Mouse (Mus musculus): ENCODE results near the gene Ubap2.
A peak's percentile ranks its signal among the peaks of the same experiment; 100 is the strongest.

Gene Ubap2

DNA sequence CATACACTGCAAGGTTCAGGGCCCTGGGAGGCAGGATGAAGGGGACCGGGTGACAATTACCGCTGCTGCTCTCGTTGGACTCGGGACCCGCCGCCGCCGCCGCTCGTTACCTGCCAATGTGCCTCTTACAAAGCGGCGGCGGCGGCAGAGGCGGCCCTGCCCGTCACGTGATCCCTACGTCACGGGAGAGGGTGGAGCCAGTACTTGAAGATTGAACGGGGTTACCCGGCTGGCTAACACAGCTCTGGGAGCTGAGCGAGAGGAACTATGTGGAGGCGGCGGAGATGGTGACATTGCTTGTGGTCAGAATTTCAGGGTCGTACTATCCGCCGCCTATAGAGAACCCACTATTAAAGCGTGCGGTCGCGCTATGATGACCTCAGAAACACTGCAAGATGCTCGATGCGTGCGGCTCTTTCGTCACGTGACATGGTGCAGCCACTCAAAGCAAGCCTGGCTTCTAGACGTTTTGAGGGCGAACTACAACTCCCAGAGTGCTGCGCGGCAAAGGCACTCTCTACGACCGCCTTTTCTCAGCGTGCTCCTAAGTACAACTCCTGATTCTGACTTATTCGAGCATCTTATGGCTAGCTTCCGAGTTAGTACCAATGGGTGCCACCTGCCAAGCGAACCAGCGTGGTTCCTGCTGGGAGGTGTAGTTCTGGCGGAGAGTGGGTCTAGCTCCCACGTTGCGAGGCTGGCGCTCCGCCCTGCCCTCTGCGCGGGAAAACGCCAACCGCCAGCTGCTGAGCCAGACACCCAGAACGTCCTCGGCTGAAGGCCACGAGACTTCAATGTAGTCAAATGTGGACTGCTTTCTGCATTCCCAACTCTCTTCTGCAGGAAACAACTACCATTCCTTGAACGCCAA is at the start of gene Ubap2:
Ubap2 (minus strand) TSS at position 165 of the 871 bp plus-strand sequence.
- DNase-seq (ENCODE audit: extremely low read depth, insufficient read length, low spot score), result peak; percentile 96

GRCm38 (mm10) chr4:41320971-41321370 is 46.0 kb upstream of the Ubap2 start:
- DNase-seq (ENCODE audit: extremely low read depth, insufficient read length, low spot score), result no peak

DNA sequence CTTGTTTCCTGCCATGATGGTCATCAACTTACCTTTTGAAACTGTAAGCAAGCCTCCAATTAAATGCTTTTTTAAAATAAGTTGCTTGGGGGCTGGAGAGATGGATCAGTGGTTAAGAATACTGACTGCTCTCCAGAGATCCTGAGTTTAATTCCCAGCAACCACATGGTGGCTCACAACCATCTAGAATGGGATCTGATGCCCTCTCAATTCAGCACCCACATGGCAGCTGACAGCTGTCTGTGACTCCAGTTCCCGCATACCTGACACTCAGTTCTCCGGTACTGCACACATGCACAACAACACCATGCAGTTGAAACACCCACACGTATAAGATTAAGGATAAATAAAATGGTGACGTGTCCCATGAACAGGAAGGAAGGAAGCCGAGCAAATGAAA is 43.3 kb upstream of the Ubap2 start:
- DNase-seq (ENCODE audit: extremely low read depth, insufficient read length, low spot score), result no peak

- no peak for DNase-seq (ENCODE audit: extremely low read depth, insufficient read length, low spot score)
Measured at GRCm38 (mm10) chr4:41315173-41315572, 40.2 kb upstream of the Ubap2 start.

- peak; percentile 99 for DNase-seq (ENCODE audit: extremely low read depth, insufficient read length, low spot score)
Measured at GRCm38 (mm10) chr4:41314141-41315129, 39.5 kb upstream of the Ubap2 start, which contains the start of gene Dcaf12. Dcaf12 (minus strand) TSS chr4:41314889.

GRCm38 (mm10) chr4:41313722-41314121 is 38.8 kb upstream of the Ubap2 start:
- peak; percentile 14 for DNase-seq (ENCODE audit: extremely low read depth, insufficient read length, low spot score)

- no peak for DNase-seq (ENCODE audit: extremely low read depth, insufficient read length, low spot score)
Measured at GRCm38 (mm10) chr4:41310567-41311563, 35.9 kb upstream of the Ubap2 start.

GRCm38 (mm10) chr4:41307406-41307805 is 32.5 kb upstream of the Ubap2 start:
- no peak for DNase-seq (ENCODE audit: extremely low read depth, insufficient read length, low spot score)

DNA sequence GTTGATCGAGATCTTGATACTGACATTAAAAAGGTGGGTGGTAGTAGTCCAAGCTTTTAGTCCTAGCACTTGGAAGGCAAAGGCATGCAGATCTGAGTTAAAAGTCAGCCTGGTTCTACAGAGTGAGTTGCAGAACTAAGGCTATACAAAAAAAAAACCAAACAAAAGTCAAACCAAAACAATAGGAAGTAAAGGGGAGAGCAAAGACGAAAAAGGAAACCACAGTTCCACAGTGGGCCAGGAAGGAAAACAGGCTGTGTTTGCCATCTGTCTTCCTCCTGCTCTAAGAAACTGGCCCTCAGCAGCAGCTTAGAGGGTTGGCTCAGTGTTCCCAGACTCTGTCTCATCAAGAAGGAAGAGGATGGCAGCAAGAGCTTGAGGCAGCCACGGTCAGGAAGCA is 29.4 kb upstream of the Ubap2 start:
- DNase-seq (ENCODE audit: extremely low read depth, insufficient read length, low spot score), result no peak

- DNase-seq (ENCODE audit: extremely low read depth, insufficient read length, low spot score), result no peak
Measured at GRCm38 (mm10) chr4:41303671-41304070, 28.7 kb upstream of the Ubap2 start.

GRCm38 (mm10) chr4:41298976-41299375 is 24.0 kb upstream of the Ubap2 start:
- DNase-seq (ENCODE audit: extremely low read depth, insufficient read length, low spot score), result no peak

DNA sequence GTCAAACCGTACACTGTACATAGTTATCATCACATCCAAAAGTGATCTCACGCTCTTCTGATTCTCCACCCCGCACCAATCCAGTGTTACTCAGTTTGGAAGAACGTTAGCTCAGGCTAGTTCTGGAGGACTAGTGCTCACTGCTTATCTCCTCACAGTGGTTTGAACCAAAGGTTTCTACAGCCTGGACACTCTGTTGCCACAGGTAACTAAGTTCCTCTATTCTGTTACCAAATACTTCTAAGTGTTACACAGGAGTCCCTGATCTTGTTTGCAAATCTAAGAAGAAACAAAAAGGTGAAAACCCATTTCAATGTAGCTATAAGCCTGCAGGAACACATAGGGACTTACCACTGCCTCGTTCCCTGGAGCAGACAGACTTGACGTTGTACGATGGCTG is 21.0 kb upstream of the Ubap2 start:
- DNase-seq (ENCODE audit: extremely low read depth, insufficient read length, low spot score), result no peak

DNA sequence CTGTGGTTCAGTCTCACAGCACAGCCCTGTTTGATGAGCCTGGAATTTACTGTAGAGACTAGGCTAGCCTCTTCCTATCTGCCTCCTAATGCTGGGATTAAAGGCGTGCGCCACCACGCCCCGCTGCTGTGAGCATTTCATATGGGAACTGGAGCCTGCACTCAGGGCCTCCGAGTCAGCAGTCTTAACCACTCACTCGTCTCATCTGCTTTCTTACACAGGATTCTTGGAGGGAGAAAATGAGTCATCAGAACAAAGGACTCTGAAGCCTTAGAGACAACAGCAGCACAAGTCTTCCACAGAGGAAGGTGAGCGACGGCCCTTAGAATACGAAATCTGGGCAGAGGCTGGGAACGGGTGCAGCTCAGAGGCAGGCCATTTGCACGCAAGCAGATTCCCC is 20.6 kb upstream of the Ubap2 start:
- DNase-seq (ENCODE audit: extremely low read depth, insufficient read length, low spot score), result peak; percentile 35

GRCm38 (mm10) chr4:41293907-41294306 is 19.0 kb upstream of the Ubap2 start:
- DNase-seq (ENCODE audit: extremely low read depth, insufficient read length, low spot score), result no peak

GRCm38 (mm10) chr4:41289802-41290201 is 14.9 kb upstream of the Ubap2 start:
- DNase-seq (ENCODE audit: extremely low read depth, insufficient read length, low spot score), result no peak

GRCm38 (mm10) chr4:41286420-41286819 is 11.5 kb upstream of the Ubap2 start:
- DNase-seq (ENCODE audit: extremely low read depth, insufficient read length, low spot score), result no peak

- no peak for DNase-seq (ENCODE audit: extremely low read depth, insufficient read length, low spot score)
Measured at GRCm38 (mm10) chr4:41284087-41284486, 9.1 kb upstream of the Ubap2 start.

- no peak for DNase-seq (ENCODE audit: extremely low read depth, insufficient read length, low spot score)
Measured at GRCm38 (mm10) chr4:41275927-41276326, 983 bp upstream of the Ubap2 start.

GRCm38 (mm10) chr4:41274377-41274979 is 466 bp downstream of the Ubap2 start:
- no peak for DNase-seq (ENCODE audit: extremely low read depth, insufficient read length, low spot score)

DNA sequence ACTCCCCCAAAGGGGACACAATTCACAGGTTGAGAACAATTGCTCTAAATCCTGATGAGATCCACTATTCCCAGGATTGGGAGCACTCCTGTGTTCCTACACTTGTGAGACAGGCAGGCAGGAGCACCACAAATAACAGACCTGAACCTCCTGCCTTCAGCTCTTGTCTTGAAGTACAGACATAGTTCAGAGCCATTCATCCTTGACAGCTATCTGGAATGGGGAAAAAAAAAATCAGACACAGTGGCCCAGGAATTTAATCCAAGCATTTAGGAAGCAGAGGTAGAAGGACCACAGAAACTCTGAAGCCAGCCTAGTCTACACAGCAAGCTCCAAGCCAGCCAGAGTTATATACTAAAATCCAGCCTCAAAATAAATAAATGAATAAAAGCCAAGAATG is 6.8 kb downstream of the Ubap2 start:
- no peak for DNase-seq (ENCODE audit: extremely low read depth, insufficient read length, low spot score)

All from 3134 (cell line).